Mouse (Mus musculus) limb, embryonic 15.5 days (tissue): ENCODE data around the gene Zfp672. TPM values are rescaled to one million over a fixed set of nuclear protein-coding genes. Genes with fewer than 3 reads are reported as not detected.
A peak's percentile ranks its signal among the peaks of the same experiment; 100 is the strongest.
"Not testable (repeated sequence)": the region's sequence is repeated elsewhere in the genome, so short reads cannot be mapped to it uniquely, and the experiment has no call there.

Experiments used
- ATAC-seq: fragments of 200-750 bp; cut with Nextera tagmentation; 2 replicates; pipeline ENCODE4 v1.8.0; 2017; ENCODE audit warnings: low read depth, moderate TSS enrichment; ENCODE audit not compliant: insufficient number of reproducible peaks, low FRiP score, low TSS enrichment
- H3K27ac ChIP-seq: fragments of 300-500 bp; sonication (generic); 2 replicates; pipeline ENCODE4 v1.5.1; 2015; ENCODE audit warnings: moderate library complexity, mild to moderate bottlenecking, inconsistent platforms
- H3K27me3 ChIP-seq: fragments of 300-500 bp; sonication (generic); 2 replicates; pipeline ENCODE4 v1.6.1; 2015; ENCODE audit warnings: inconsistent platforms
- H3K36me3 ChIP-seq: fragments of 300-500 bp; sonication (generic); 2 replicates; pipeline ENCODE4 v1.6.1; 2015; ENCODE audit warnings: inconsistent platforms
- H3K4me1 ChIP-seq: fragments of 300-500 bp; sonication (generic); 2 replicates; pipeline ENCODE4 v1.6.1; 2015; ENCODE audit warnings: inconsistent platforms
- H3K4me2 ChIP-seq: fragments of 300-500 bp; sonication (generic); 2 replicates; pipeline ENCODE4 v1.6.1; 2015; ENCODE audit warnings: mild to moderate bottlenecking, inconsistent platforms
- H3K4me3 ChIP-seq: fragments of 300-500 bp; sonication (generic); 2 replicates; pipeline ENCODE4 v1.5.1; 2015; ENCODE audit warnings: mild to moderate bottlenecking, inconsistent platforms
- H3K9ac ChIP-seq: fragments of 300-500 bp; sonication (generic); 2 replicates; pipeline ENCODE4 v1.6.1; 2015; ENCODE audit warnings: inconsistent platforms
- H3K9me3 ChIP-seq: fragments of 300-500 bp; sonication (generic); 2 replicates; pipeline ENCODE4 v1.6.1; 2016; ENCODE audit warnings: inconsistent platforms
- WGBS: fragments of 180-500 bp; shearing (Covaris S2); methylation state at CpG from one replicate; pipeline ENCODE4 v1.1.7; 2015; 5-methylcytosine and 5-hydroxymethylcytosine counted together
- polyA plus RNA-seq: library from polyadenylated mRNA; unstranded; fragments of >200 nt; fragmentation: Nextera tagmentation; extraction: Ambion mirVana; gene quantifications from 2 replicates; pipeline ENCODE4 v1.2.1, GENCODE M21; 2015

Zfp672 gene
- polyA plus RNA-seq, 1 experiment from 2014 or later = 42.3 TPM

DNA sequence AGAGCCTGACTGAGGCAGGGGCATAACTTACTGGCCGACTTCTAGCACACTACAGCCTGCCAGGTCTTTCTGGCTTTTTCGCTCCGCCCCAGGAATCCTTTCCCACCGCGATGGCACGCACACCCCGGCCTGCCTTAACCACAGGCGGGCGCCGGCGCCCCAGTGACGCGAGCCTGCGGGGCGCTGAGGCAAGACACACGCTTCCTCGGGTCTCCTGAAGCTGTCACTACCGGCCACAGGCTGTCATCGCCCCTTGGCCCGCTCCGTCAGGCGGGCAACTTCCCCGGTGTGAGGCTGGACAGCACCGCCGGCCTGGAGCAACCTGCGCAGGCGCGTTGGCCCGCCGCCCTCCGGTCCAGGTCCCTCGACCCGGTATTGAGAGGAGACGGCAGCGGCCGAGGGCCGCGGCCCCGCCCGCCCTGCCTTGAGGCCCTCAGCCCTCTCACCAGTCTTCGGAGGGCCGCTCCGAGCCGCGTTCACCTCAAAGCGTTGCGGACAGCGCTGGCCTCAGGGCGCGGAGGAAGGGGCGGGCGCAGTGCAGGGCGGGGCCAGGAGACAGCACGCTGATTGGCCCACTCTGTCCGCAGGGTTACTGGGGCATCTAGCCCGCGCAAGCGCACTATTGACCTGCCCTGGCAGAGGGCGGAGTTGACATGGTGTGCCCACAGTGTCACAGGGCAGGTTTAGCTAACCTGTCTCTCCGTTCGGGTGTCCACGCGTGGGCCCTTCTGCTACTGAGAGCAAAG lies 7.1 kb downstream of the Zfp672 start:
- Histone ChIP-seq H3K27me3 (no peaks in the 10 kb centered on the region), H3K9me3 (no peaks in the 10 kb centered on the region), H3K9ac (peak overlapping the region; percentile 88), H3K27ac (peak overlapping the region; percentile 98), H3K4me2 (peak overlapping the region; percentile 83), H3K36me3 (peaks cover 28% of the 10 kb centered on the region), H3K4me3 (peak overlapping the region; percentile 88), H3K4me1 (peaks cover 17% of the 10 kb centered on the region)
- peak; percentile 98 for ATAC-seq
- WGBS = under 1% methylated on average over 61 of the region's 63 CpGs

DNA sequence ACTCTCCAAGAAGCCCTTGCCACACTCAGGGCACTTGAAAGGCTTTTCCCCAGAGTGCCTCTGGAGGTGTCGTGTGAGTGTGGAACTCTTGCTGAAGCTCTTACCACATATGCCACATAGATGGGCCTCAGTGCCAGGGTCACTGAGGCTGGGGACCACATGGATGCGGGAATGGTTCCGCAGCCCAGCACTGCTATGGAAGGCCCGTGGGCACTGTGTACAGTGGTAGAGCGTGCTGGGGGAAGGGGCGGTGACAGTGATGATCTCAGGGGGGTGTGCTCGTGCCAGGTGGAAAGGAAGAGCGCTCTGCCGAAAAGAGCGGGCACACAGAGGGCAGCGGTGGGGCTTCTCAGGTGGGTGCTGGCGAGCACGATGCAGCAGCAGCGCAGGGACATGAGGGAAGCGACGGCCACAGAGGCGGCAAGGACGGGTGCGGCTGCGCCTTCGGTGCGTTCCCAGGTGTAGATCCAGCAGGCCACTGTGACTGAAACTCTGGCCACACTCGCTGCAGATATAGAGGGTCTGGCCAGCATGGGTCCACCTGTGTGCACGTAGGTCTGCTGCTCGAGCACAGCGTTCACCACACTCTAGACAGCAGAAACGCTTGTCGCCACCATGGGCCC lies 13.3 kb downstream of the Zfp672 start:
- peaks cover 44% of the 10 kb centered on the region for H3K36me3 ChIP-seq
- no peak for ATAC-seq
- no peaks in the 10 kb centered on the region for H3K9me3 ChIP-seq
- no peak overlapping the region for H3K4me2 ChIP-seq
- H3K27ac ChIP-seq = no peak overlapping the region
- WGBS = 66% methylated on average over 28 of the region's 28 CpGs
- no peak overlapping the region for H3K9ac ChIP-seq
- no peaks in the 10 kb centered on the region for H3K27me3 ChIP-seq
- H3K4me3 ChIP-seq = no peak overlapping the region
- H3K4me1 ChIP-seq = peaks cover 4% of the 10 kb centered on the region

GRCm38 (mm10) chr11:58316344-58316743 lies 13.8 kb downstream of the Zfp672 start:
- WGBS = 83% methylated on average over 17 of the region's 17 CpGs
- H3K4me3 ChIP-seq = no peak overlapping the region
- H3K27me3 ChIP-seq = no peaks in the 10 kb centered on the region
- H3K36me3 ChIP-seq = peaks cover 44% of the 10 kb centered on the region
- H3K9me3 ChIP-seq = no peaks in the 10 kb centered on the region
- no peaks in the 10 kb centered on the region for H3K4me1 ChIP-seq
- ATAC-seq = no peak
- H3K4me2 ChIP-seq = no peak overlapping the region
- H3K9ac ChIP-seq = no peak overlapping the region
- no peak overlapping the region for H3K27ac ChIP-seq

- no peak overlapping the region for H3K27ac ChIP-seq
- 90% methylated on average over 5 of the region's 5 CpGs for WGBS
- H3K4me3 ChIP-seq = no peak overlapping the region
- H3K36me3 ChIP-seq = peaks cover 46% of the 10 kb centered on the region
- H3K9me3 ChIP-seq = no peaks in the 10 kb centered on the region
- no peak overlapping the region for H3K4me2 ChIP-seq
- H3K4me1 ChIP-seq = no peaks in the 10 kb centered on the region
- no peak overlapping the region for H3K9ac ChIP-seq
- no peaks in the 10 kb centered on the region for H3K27me3 ChIP-seq
- no peak for ATAC-seq
Measured at GRCm38 (mm10) chr11:58315536-58316168, 14.5 kb downstream of the Zfp672 start.

- no peak for ATAC-seq
- H3K4me1 ChIP-seq = no peaks in the 10 kb centered on the region
- no peaks in the 10 kb centered on the region for H3K27me3 ChIP-seq
- peaks cover 50% of the 10 kb centered on the region for H3K36me3 ChIP-seq
- no peak overlapping the region for H3K4me3 ChIP-seq
- 81% methylated on average over 6 of the region's 6 CpGs for WGBS
- H3K9ac ChIP-seq = no peak overlapping the region
- no peak overlapping the region for H3K4me2 ChIP-seq
- H3K27ac ChIP-seq = no peak overlapping the region
- no peaks in the 10 kb centered on the region for H3K9me3 ChIP-seq
Measured at GRCm38 (mm10) chr11:58314069-58314468, 16.1 kb downstream of the Zfp672 start.

GRCm38 (mm10) chr11:58308661-58309060 lies 21.5 kb downstream of the Zfp672 start:
- Histone ChIP-seq H3K27ac (no peak overlapping the region), H3K4me2 (no peak overlapping the region)
- ATAC-seq = no peak

GRCm38 (mm10) chr11:58307411-58308080 lies 22.6 kb downstream of the Zfp672 start:
- H3K4me1 ChIP-seq = peaks cover 21% of the 10 kb centered on the region
- peak overlapping the region; percentile 88 for H3K27ac ChIP-seq
- peak overlapping the region; percentile 57 for H3K4me3 ChIP-seq
- peak overlapping the region; percentile 62 for H3K9ac ChIP-seq
- peak; percentile 59 for ATAC-seq
- no peaks in the 10 kb centered on the region for H3K9me3 ChIP-seq
- under 1% methylated on average over 40 of the region's 42 CpGs for WGBS
- no peaks in the 10 kb centered on the region for H3K27me3 ChIP-seq
- peak overlapping the region; percentile 94 for H3K4me2 ChIP-seq
- peaks cover 9% of the 10 kb centered on the region for H3K36me3 ChIP-seq

More at GRCm38 (mm10) chr11:58308661-58309060, 21.5 kb downstream of the Zfp672 start:
- H3K4me3 ChIP-seq = no peak overlapping the region
- H3K36me3 ChIP-seq = peaks cover 9% of the 10 kb centered on the region
- H3K27me3 ChIP-seq = no peaks in the 10 kb centered on the region
- H3K9ac ChIP-seq = no peak overlapping the region
- 92% methylated on average over 9 of the region's 9 CpGs for WGBS
- no peaks in the 10 kb centered on the region for H3K9me3 ChIP-seq
- peaks cover 18% of the 10 kb centered on the region for H3K4me1 ChIP-seq

GRCm38 (mm10) chr11:58306860-58307308 lies 23.3 kb downstream of the Zfp672 start, which contains the start of gene Zfp692:
Zfp692 (plus strand) TSS chr11:58307069.
- H3K36me3 ChIP-seq = peaks cover 9% of the 10 kb centered on the region
- peak within 1 kb of the TSS; percentile 94 for H3K4me2 ChIP-seq
- peak within 1 kb of the TSS; percentile 88 for H3K27ac ChIP-seq
- peaks cover 21% of the 10 kb centered on the region for H3K4me1 ChIP-seq
- peak within 1 kb of the TSS; percentile 62 for H3K9ac ChIP-seq
- under 1% methylated on average over 34 of the region's 34 CpGs for WGBS
- H3K4me3 ChIP-seq = peak within 1 kb of the TSS; percentile 57
- ATAC-seq = peak; percentile 57
- H3K27me3 ChIP-seq = no peaks in the 10 kb centered on the region
- no peaks in the 10 kb centered on the region for H3K9me3 ChIP-seq

GRCm38 (mm10) chr11:58305299-58305698 lies 24.8 kb downstream of the Zfp672 start:
- H3K9ac ChIP-seq = not testable (repeated sequence)

DNA sequence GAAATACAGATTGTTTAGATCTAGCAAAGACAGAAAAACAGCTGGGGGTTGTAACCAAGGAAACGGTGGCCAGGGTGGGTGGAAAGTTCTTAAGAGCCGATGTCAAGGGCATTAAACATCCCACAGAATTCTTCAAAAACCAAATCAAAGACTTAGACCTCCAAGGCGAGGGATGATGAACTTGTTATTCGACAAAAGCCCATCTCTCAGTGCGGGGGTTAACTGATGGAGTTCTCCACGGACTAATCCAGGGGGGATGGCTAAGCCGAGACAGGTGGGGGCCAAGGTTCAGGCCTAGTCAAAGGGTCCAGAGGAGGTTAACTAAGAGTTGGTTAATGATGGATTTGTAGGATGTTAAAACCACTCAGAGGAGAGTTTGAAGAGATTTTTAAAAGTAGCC lies 26.5 kb downstream of the Zfp672 start:
- Histone ChIP-seq H3K36me3 (no peaks in the 10 kb centered on the region), H3K9me3 (no peaks in the 10 kb centered on the region), H3K27me3 (no peaks in the 10 kb centered on the region), H3K27ac (no peak overlapping the region), H3K4me1 (peaks cover 25% of the 10 kb centered on the region), H3K4me3 (0 out of 2 replicates have a peak overlapping the region, but pooled peaks have one; percentile 9), H3K9ac (no peak overlapping the region), H3K4me2 (0 out of 2 replicates have a peak overlapping the region, but pooled peaks have one; percentile 24)
- WGBS = 28% methylated on average over 7 of the region's 7 CpGs
- no peak for ATAC-seq

More at GRCm38 (mm10) chr11:58305299-58305698, 24.8 kb downstream of the Zfp672 start:
- H3K9me3 ChIP-seq, H3K4me3 ChIP-seq, H3K27me3 ChIP-seq, H3K36me3 ChIP-seq, ATAC-seq, H3K27ac ChIP-seq, H3K4me2 ChIP-seq: not testable (repeated sequence)
- H3K4me1 ChIP-seq = peaks cover 25% of the 10 kb centered on the region
- WGBS = 93% methylated on average over 8 of the region's 8 CpGs

GRCm38 (mm10) chr11:58302774-58303445 lies 27.2 kb downstream of the Zfp672 start:
- Histone ChIP-seq H3K4me1 (peaks cover 21% of the 10 kb centered on the region), H3K27ac (peak overlapping the region; percentile 93), H3K4me2 (peak overlapping the region; percentile 53), H3K27me3 (no peaks in the 10 kb centered on the region), H3K36me3 (no peaks in the 10 kb centered on the region), H3K4me3 (peak overlapping the region; percentile 54), H3K9me3 (no peaks in the 10 kb centered on the region), H3K9ac (peak overlapping the region; percentile 41)
- WGBS = 1% methylated on average over 26 of the region's 26 CpGs
- peak; percentile 52 for ATAC-seq
